Mouse (Mus musculus) G1E (cell line): ENCODE data around the gene Adgra1.

Experiments used
- CTCF ChIP-seq: IDR thresholded peaks from 2 replicates; pipeline ENCODE4 v1.5.1; 2012; ENCODE audit warnings: low read depth, low read length, inconsistent platforms, mixed read lengths
- GATA1 ChIP-seq: IDR thresholded peaks from 2 replicates; pipeline ENCODE4 v1.6.1; 2012; ENCODE audit warnings: borderline replicate concordance, low read length, inconsistent platforms, mixed read lengths
- POLR2AphosphoS5 ChIP-seq: IDR thresholded peaks from 2 replicates; pipeline ENCODE4 v1.6.1; 2012; ENCODE audit warnings: low read depth, low read length, inconsistent platforms; ENCODE audit not compliant: insufficient replicate concordance
- TAL1 ChIP-seq: conservative IDR thresholded peaks from 2 replicates; pipeline ENCODE4 v1.6.1; 2012; ENCODE audit warnings: low read depth, low read length, inconsistent platforms, mixed read lengths

DNA sequence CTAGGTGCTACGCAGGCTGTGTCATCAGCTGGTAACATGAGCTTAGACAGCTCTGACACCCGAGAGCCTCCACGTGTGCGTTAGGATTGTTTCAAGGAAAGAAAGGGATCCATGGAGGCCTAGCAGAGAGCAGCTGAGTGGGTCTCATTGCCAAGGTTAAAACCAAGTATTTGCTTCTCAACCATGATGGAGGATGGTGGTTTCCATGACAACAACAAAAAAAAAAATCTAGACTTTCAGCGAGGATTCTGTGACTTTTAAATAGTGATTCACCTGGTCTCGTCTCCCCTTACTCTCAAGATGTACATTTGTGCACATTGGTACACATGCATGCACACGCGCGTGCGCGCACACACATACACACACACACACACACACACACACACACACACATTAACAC is 21.3 kb downstream of the Adgra1 start:
- TF ChIP-seq CTCF (no peak), GATA1 (no peak), POLR2AphosphoS5 (no peak), TAL1 (no peak)
